Mouse (Mus musculus): Measurements from ENCODE around the gene BC030867. TPM values are rescaled to one million over a fixed set of nuclear protein-coding genes. Genes with fewer than 3 reads are reported as not detected.

The BC030867 gene
- polyA plus RNA-seq, 1 experiment: 5.2 TPM

DNA sequence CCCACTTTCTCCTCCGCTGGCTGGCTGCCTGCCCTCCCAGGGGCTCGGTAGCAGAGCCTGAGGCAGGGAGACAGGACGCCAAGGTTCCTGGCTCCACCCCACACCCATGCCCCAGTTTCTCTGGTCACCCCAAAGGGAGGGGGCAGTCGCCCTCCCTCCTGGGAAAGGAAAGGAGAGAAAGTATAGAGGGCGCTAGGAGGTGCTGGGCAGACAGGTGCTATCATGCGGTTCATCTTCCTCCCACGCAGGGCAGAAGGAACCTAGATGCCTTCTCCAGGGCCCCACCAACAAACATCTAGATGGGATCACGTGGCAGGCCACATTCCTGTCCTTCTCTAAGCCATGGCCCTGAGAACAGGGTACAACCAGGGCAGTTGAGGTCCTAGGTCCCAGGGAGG lies 26.7 kb upstream of the BC030867 start:
- no peaks in the 10 kb centered on the region for H3K36me3 ChIP-seq (ENCODE audit: control insufficient read depth, insufficient read depth, low read length)
- TF ChIP-seq POLR2A (IDR thresholded peaks at IDR 0.05; ENCODE audit: low read depth, low read length) (no peak), CTCF (IDR thresholded peaks at IDR 0.05; ENCODE audit: extremely low read depth, insufficient read length, insufficient replicate concordance, low read depth, low read length) (no peak)
- H3K27ac ChIP-seq (ENCODE audit: insufficient read depth, low read depth, low read length): no peak overlapping the region
- no peaks in the 10 kb centered on the region for H3K27me3 ChIP-seq (ENCODE audit: control insufficient read depth, insufficient read depth, low read length)
- 77% methylated on average over 8 of the region's 8 CpGs for WGBS
- peaks cover 33% of the 10 kb centered on the region for H3K4me1 ChIP-seq (ENCODE audit: control insufficient read depth, insufficient read depth, insufficient read length, low read length)
- H3K4me3 ChIP-seq (ENCODE audit: low read depth, low read length): no peak overlapping the region

DNA sequence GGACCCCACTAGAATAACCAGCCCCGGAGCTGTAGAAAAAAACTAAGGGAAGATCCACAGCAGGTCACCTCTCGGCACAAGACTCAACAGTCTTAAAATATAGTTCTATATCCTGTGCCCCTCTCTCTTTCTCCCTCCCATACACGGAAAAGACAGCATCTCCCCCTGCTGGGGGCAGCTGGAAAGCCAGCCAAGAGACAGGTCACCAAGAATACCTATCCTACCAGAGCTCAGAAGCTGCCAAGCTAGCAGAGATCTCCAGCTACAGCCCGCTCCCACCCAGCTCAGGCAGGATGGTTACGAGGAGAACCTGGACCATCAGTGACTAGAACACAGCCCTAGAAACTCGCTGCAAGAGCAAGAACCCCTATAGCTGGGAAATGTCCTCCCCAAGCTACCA lies 25.5 kb upstream of the BC030867 start:
- H3K27ac ChIP-seq (ENCODE audit: insufficient read depth, low read depth, low read length): no peak overlapping the region

GRCm38 (mm10) chr11:102224686-102225085 lies 24.0 kb upstream of the BC030867 start:
- WGBS: 46% methylated on average over 22 of the region's 22 CpGs
- Histone ChIP-seq H3K4me3 (ENCODE audit: low read depth, low read length) (peak overlapping the region; percentile 8; the same call in 1 of the 2 replicates), H3K4me1 (ENCODE audit: control insufficient read depth, insufficient read depth, insufficient read length, low read length) (peaks cover 17% of the 10 kb centered on the region), H3K27ac (ENCODE audit: insufficient read depth, low read depth, low read length) (no peak overlapping the region), H3K27me3 (ENCODE audit: control insufficient read depth, insufficient read depth, low read length) (no peaks in the 10 kb centered on the region), H3K36me3 (ENCODE audit: control insufficient read depth, insufficient read depth, low read length) (no peaks in the 10 kb centered on the region)
- TF ChIP-seq CTCF (IDR thresholded peaks at IDR 0.05; ENCODE audit: extremely low read depth, insufficient read length, insufficient replicate concordance, low read depth, low read length): no peak
- TF ChIP-seq POLR2A (IDR thresholded peaks at IDR 0.05; ENCODE audit: low read depth, low read length): no peak

More for the DNA sequence above, 25.5 kb upstream of the BC030867 start:
- H3K36me3 ChIP-seq (ENCODE audit: control insufficient read depth, insufficient read depth, low read length): no peaks in the 10 kb centered on the region
- H3K4me1 ChIP-seq (ENCODE audit: control insufficient read depth, insufficient read depth, insufficient read length, low read length): peaks cover 23% of the 10 kb centered on the region
- TF ChIP-seq CTCF (IDR thresholded peaks at IDR 0.05; ENCODE audit: extremely low read depth, insufficient read length, insufficient replicate concordance, low read depth, low read length): peak; percentile 39; the same call in 1 of the 2 replicates
- TF ChIP-seq POLR2A (IDR thresholded peaks at IDR 0.05; ENCODE audit: low read depth, low read length): no peak
- H3K4me3 ChIP-seq (ENCODE audit: low read depth, low read length): no peak overlapping the region
- H3K27me3 ChIP-seq (ENCODE audit: control insufficient read depth, insufficient read depth, low read length): no peaks in the 10 kb centered on the region
- WGBS: 58% methylated on average over 6 of the region's 6 CpGs

- Histone ChIP-seq H3K27ac (ENCODE audit: insufficient read depth, low read depth, low read length) (no peak overlapping the region), H3K27me3 (ENCODE audit: control insufficient read depth, insufficient read depth, low read length) (no peaks in the 10 kb centered on the region), H3K4me3 (ENCODE audit: low read depth, low read length) (no peak overlapping the region), H3K36me3 (ENCODE audit: control insufficient read depth, insufficient read depth, low read length) (no peaks in the 10 kb centered on the region), H3K4me1 (ENCODE audit: control insufficient read depth, insufficient read depth, insufficient read length, low read length) (peaks cover 12% of the 10 kb centered on the region; the same call in 1 of the 2 replicates)
- TF ChIP-seq POLR2A (IDR thresholded peaks at IDR 0.05; ENCODE audit: low read depth, low read length): no peak
- TF ChIP-seq CTCF (IDR thresholded peaks at IDR 0.05; ENCODE audit: extremely low read depth, insufficient read length, insufficient replicate concordance, low read depth, low read length): no peak
- WGBS: 66% methylated on average over 5 of the region's 5 CpGs
These were observed 23.5 kb upstream of the BC030867 start for GRCm38 (mm10) chr11:102225221-102225620.

- H3K4me1 ChIP-seq (ENCODE audit: control insufficient read depth, insufficient read depth, insufficient read length, low read length): peaks cover 10% of the 10 kb centered on the region; the same call in 1 of the 2 replicates
- no peak overlapping the region for H3K4me3 ChIP-seq (ENCODE audit: low read depth, low read length)
- H3K27ac ChIP-seq (ENCODE audit: insufficient read depth, low read depth, low read length): no peak overlapping the region
- TF ChIP-seq CTCF (IDR thresholded peaks at IDR 0.05; ENCODE audit: extremely low read depth, insufficient read length, insufficient replicate concordance, low read depth, low read length): no peak
- no peak for TF ChIP-seq POLR2A (IDR thresholded peaks at IDR 0.05; ENCODE audit: low read depth, low read length)
- 67% methylated on average over 12 of the region's 12 CpGs for WGBS
- H3K36me3 ChIP-seq (ENCODE audit: control insufficient read depth, insufficient read depth, low read length): no peaks in the 10 kb centered on the region
- H3K27me3 ChIP-seq (ENCODE audit: control insufficient read depth, insufficient read depth, low read length): no peaks in the 10 kb centered on the region
These were observed 22.4 kb upstream of the BC030867 start for GRCm38 (mm10) chr11:102226067-102226978.

DNA sequence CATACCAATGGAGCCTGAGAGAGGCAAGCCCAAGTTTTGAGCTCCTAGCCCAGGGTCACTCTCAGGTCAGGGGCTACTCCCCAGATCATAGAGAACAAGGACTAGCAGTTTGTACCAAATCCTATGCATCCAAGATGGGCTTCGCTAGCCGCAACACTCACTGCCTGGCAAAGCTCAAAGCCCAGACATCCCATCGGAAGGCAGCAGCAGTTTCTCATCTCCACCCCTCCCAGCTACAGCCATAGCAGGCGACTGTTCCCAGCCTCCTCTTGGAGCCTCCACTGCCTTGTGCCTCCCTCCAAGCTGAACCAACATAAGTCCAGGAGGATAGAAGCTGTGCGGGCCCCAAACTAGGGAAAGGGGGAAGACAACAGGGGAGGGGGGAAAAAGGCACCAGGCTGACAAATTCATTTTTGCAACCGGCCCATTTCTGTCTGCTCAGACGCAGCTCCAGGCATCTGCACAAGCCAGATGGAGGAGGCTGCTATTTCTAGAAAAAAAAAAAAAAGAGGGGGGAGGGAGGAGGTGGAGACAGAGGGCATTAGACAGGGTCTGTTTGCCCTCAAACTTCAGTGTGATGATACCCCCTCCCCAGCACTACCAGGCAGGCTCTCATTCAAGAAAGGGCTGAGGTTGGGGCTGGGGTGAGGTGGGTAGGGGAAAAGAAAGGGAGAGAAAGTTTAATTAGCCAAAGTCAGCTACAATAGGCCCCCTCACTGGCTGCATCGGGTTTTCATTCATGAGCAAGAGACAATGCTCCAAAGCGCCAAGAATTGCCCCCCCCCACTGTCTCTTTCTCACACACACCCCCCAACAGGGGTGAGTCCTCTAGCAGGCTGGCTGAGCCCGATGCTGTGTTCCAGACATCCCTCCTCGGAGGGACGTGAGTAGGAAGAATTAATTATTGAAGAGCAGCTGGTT lies 21.2 kb upstream of the BC030867 start:
- H3K27me3 ChIP-seq (ENCODE audit: control insufficient read depth, insufficient read depth, low read length): no peaks in the 10 kb centered on the region
- H3K27ac ChIP-seq (ENCODE audit: insufficient read depth, low read depth, low read length): no peak overlapping the region
- peaks cover 10% of the 10 kb centered on the region; the same call in 1 of the 2 replicates for H3K4me1 ChIP-seq (ENCODE audit: control insufficient read depth, insufficient read depth, insufficient read length, low read length)
- TF ChIP-seq CTCF (IDR thresholded peaks at IDR 0.05; ENCODE audit: extremely low read depth, insufficient read length, insufficient replicate concordance, low read depth, low read length) (no peak), POLR2A (IDR thresholded peaks at IDR 0.05; ENCODE audit: low read depth, low read length) (no peak)
- no peaks in the 10 kb centered on the region for H3K36me3 ChIP-seq (ENCODE audit: control insufficient read depth, insufficient read depth, low read length)
- H3K4me3 ChIP-seq (ENCODE audit: low read depth, low read length): peak overlapping the region; percentile 7; the same call in 1 of the 2 replicates
- WGBS: 78% methylated on average over 12 of the region's 12 CpGs
